Mouse (Mus musculus): ENCODE measurements around the gene Gm13762.
"Not testable (repeated sequence)": the region's sequence is repeated elsewhere in the genome, so short reads cannot be mapped to it uniquely, and the experiment has no call there.

Gm13762 gene

DNA sequence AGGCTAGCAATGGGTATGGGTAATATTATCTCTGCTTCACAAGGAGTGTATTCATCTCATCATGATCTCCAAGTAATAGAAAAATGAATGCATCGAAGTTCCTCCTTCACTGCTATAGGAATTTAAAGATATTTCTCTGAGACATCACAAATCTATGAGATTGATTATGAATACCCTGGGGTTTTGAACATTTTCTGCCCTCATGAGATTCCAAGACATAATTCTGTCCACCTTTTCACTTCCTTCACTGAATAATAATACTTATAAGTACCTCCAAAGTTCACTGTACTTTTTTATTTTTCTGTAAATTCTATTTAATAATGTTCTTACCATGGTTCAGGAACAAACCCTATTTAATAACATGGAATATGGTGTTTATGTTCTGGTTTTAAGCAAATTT is at the start of gene Gm13762:
Gm13762 (minus strand) TSS at position 101 of the 400 bp plus-strand sequence.
- no peak for DNase-seq (ENCODE audit: low spot score)

DNA sequence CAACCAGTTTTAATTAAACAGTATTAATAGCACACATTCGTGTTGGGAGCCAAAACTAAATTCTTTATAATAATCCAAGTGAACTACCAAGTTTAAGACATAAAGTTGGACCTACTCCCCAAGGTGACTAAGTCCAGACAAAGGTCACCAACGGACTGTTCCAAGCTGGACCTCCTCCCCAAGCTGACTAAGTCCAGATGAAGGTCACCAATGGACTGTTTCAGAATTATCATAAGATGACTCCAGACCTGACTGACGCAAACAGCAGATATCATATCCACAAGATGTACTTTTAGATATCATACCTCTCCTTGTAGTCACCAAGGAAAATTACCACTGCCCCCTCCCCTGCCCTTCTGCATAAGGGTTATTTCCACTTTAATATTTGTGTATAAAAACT is 41.4 kb upstream of the Gm13762 start:
- not testable (repeated sequence) for DNase-seq (ENCODE audit: low spot score)

GRCm38 (mm10) chr2:89018240-89018639 is 38.2 kb upstream of the Gm13762 start, which contains the start of gene Olfr1216:
Gene Olfr1216 (minus strand): TSS chr2:89018340.
- DNase-seq (ENCODE audit: low spot score), result no peak

- DNase-seq (ENCODE audit: low spot score), result no peak
Measured at GRCm38 (mm10) chr2:89006873-89007272, 26.8 kb upstream of the Gm13762 start, which contains the start of gene Olfr1215. Gene Olfr1215 (minus strand): TSS chr2:89006973.

- DNase-seq (ENCODE audit: low spot score), result no peak
Measured at GRCm38 (mm10) chr2:88992553-88992952, 12.5 kb upstream of the Gm13762 start, which contains the start of gene Olfr1214. Gene Olfr1214 (minus strand): TSS chr2:88992653.

DNA sequence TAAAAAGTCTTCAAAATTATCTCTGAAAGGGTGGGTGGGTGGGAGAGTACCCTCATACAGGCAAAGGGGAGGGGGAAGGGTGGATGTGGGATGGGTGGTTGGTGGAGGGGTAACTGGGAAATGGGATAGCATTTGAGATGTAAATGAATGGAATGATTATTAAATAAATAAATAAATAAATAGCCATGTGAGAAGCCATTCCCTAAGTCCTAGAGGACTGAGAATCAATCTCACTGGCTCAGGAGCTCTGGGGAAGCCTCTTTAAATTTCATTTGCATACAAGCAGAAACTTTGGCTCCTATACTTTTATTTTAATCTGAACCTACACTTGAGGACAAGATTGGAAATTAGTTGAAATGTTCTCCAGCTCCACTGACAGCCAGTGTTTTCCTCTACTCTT is 26.4 kb downstream of the Gm13762 start, which contains the start of gene Olfr1212:
Olfr1212 (plus strand) TSS at position 301 of the 400 bp plus-strand sequence.
- no peak for DNase-seq (ENCODE audit: low spot score)

- DNase-seq (ENCODE audit: low spot score), result no peak
Measured at GRCm38 (mm10) chr2:88938011-88938410, 42.1 kb downstream of the Gm13762 start, which contains the start of gene Olfr1211. Gene Olfr1211 (minus strand): TSS chr2:88938111.

Data from testis, postnatal 10 days (tissue).